Mouse (Mus musculus) Patski (cell line): ENCODE data around the gene Cln6. TPM values are rescaled to one million over a fixed set of nuclear protein-coding genes. Genes with fewer than 3 reads are reported as not detected.
A peak's percentile ranks its signal among the peaks of the same experiment; 100 is the strongest.
"Not testable (repeated sequence)": the region's sequence is repeated elsewhere in the genome, so short reads cannot be mapped to it uniquely, and the experiment has no call there.

Source experiments
- ATAC-seq: fragments of 100-300 bp; one replicate; pipeline ENCODE4 v1.8.0; 2021
- CTCF ChIA-PET: fragments of 350-600 bp; sonication (Branson Sonifier 250); formaldehyde crosslinking; loops from one replicate; lab custom pipeline; 2022; ENCODE audit warnings: inconsistent platforms; lab: Charles Lee
- POLR2A ChIA-PET: fragments of 350-600 bp; sonication (Branson Sonifier 250); formaldehyde crosslinking; loops from one replicate; lab custom pipeline; 2022; ENCODE audit warnings: antibody characterized with exemption, inconsistent platforms; lab: Charles Lee
- DNase-seq: peaks from one replicate; pipeline ENCODE4 v3.0.0-alpha.2; 2011; ENCODE audit warnings: low read depth, low spot score
- H3K27me3 ChIP-seq: fragments of 371-371 bp; one replicate; pipeline ENCODE4 v1.5.1; 2021
- CTCF ChIP-seq: fragments of 100-300 bp; IDR thresholded peaks from one replicate; pipeline ENCODE4 v1.5.1; 2021
- in situ Hi-C: fragments of 300-500 bp; cut with MboI; formaldehyde crosslinking; loops from 3 replicates; pipeline ENCODE4 v1.11.1; 2018; ENCODE audit warnings: low pct_unique_long_range_greater_than_20kb, mixed read lengths
- polyA plus RNA-seq: library from polyadenylated mRNA; unstranded; gene quantifications from one replicate; pipeline ENCODE4 v1.2.3, GENCODE M21; 2021

The Cln6 gene
- polyA plus RNA-seq = 41.0 TPM

- ATAC-seq = peak; percentile 74
- in situ Hi-C loops = no loop called here
- no peaks in the 10 kb centered on the region for H3K27me3 ChIP-seq
- TF ChIP-seq CTCF = no peak
- POLR2A ChIA-PET = interaction anchor here (0.5 kb wide), 1 partner anchor 50 kb away, joined by 3 read pairs; no protein-coding TSS in a partner anchor
- no peak for DNase-seq
- CTCF ChIA-PET = interaction anchor here (1.2 to 1.6 kb wide), 3 partner anchors 9 to 56 kb away, joined by 3 to 5 read pairs (median 4); no protein-coding TSS in a partner anchor
These were observed at the start of gene Cln6 for GRCm38 (mm10) chr9:62838506-62839171. Gene Cln6 (plus strand): TSS chr9:62838785.

- CTCF ChIA-PET = interaction anchor here (1.7 kb wide), 1 partner anchor 13 kb away, joined by 3 read pairs; no protein-coding TSS in a partner anchor
- POLR2A ChIA-PET = interaction anchor here (0.6 kb wide), 1 partner anchor 43 kb away, joined by 3 read pairs; no protein-coding TSS in a partner anchor
- no peak for TF ChIP-seq CTCF
- no peaks in the 10 kb centered on the region for H3K27me3 ChIP-seq
- in situ Hi-C loops = no loop called here
- ATAC-seq (no peak), DNase-seq (no peak)
These were observed 48.7 kb upstream of the Cln6 start for GRCm38 (mm10) chr9:62789856-62790255.

- POLR2A ChIA-PET = interaction anchor here (0.8 kb wide), 1 partner anchor 12 kb away, joined by 4 read pairs; the partner anchor contains the start of gene Fem1b
These were observed 39.4 kb upstream of the Cln6 start for GRCm38 (mm10) chr9:62799218-62799617.

GRCm38 (mm10) chr9:62810095-62810494 lies 28.5 kb upstream of the Cln6 start:
- TF ChIP-seq CTCF = no peak
- H3K27me3 ChIP-seq = no peaks in the 10 kb centered on the region
- DNase-seq = no peak
- CTCF ChIA-PET = interaction anchor here (1.0 to 1.4 kb wide), 3 partner anchors 15 to 32 kb away, joined by 3 to 4 read pairs (median 4); no protein-coding TSS in a partner anchor
- in situ Hi-C loops = no loop called here
- no peak for ATAC-seq
- POLR2A ChIA-PET = interaction anchor here (0.6 to 0.8 kb wide), 2 partner anchors 15 to 219 kb away, joined by 3 read pairs; no protein-coding TSS in a partner anchor

More at GRCm38 (mm10) chr9:62799218-62799617, 39.4 kb upstream of the Cln6 start:
- in situ Hi-C loops, ATAC-seq, H3K27me3 ChIP-seq, DNase-seq: not testable (repeated sequence)
- CTCF ChIA-PET = interaction anchor here (1.1 kb wide), 1 partner anchor 103 kb away, joined by 4 read pairs; no protein-coding TSS in a partner anchor

- ATAC-seq = peak; percentile 31
- no peaks in the 10 kb centered on the region for H3K27me3 ChIP-seq
- CTCF ChIA-PET = interaction anchor here (1.0 to 1.4 kb wide), 3 partner anchors 18 to 33 kb away, joined by 3 to 4 read pairs (median 3); no protein-coding TSS in a partner anchor
- no peak for DNase-seq
- in situ Hi-C loops = no loop called here
- POLR2A ChIA-PET = interaction anchor here (0.6 to 1.1 kb wide), 2 partner anchors 12 to 28 kb away, joined by 3 to 4 read pairs; no protein-coding TSS in a partner anchor
- TF ChIP-seq CTCF = peak; percentile 52
These were observed 27.8 kb upstream of the Cln6 start for GRCm38 (mm10) chr9:62810543-62811515.

- H3K27me3 ChIP-seq = no peaks in the 10 kb centered on the region
- ChIA-PET CTCF (interaction anchor here (0.6 to 1.4 kb wide), 2 partner anchors 16 to 25 kb away, joined by 3 read pairs; no protein-coding TSS in a partner anchor), POLR2A (interaction anchor here (0.6 to 1.1 kb wide), 2 partner anchors 13 to 29 kb away, joined by 3 to 4 read pairs; no protein-coding TSS in a partner anchor)
- peak; percentile 49 for DNase-seq
- no peak for TF ChIP-seq CTCF
- peak; percentile 74 for ATAC-seq
- in situ Hi-C loops = no loop called here
These were observed 27.0 kb upstream of the Cln6 start, which contains the start of gene Fem1b for GRCm38 (mm10) chr9:62811516-62812121. Gene Fem1b (minus strand): TSS chr9:62811934.

GRCm38 (mm10) chr9:62812216-62813049 lies 26.2 kb upstream of the Cln6 start:
- no peaks in the 10 kb centered on the region for H3K27me3 ChIP-seq
- TF ChIP-seq CTCF = no peak
- DNase-seq (no peak), ATAC-seq (no peak)
- CTCF ChIA-PET = interaction anchor here (0.6 to 1.4 kb wide), 2 partner anchors 15 to 24 kb away, joined by 3 read pairs; no protein-coding TSS in a partner anchor
- in situ Hi-C loops = no loop called here
- POLR2A ChIA-PET = no interaction called here

- in situ Hi-C loops = no loop called here
- CTCF ChIA-PET = no interaction called here
- H3K27me3 ChIP-seq = no peaks in the 10 kb centered on the region
- no peak for ATAC-seq
- POLR2A ChIA-PET = no interaction called here
- TF ChIP-seq CTCF = no peak
- no peak for DNase-seq
These were observed 23.8 kb upstream of the Cln6 start for GRCm38 (mm10) chr9:62814751-62815150.
